In genomic region chr9:122424941-122425608, GRCm38 (mm10) we compare ENCODE assay signal across 9 mouse cellular contexts.
DNase-seq lines count a peak whose midpoint lies in the region; ATAC-seq lines count a peak whose summit lies in the region.
"Had no signal": no experiment of that assay in that cellular context is flagged by ENCODE, and none has a peak within 500 bp of the region (broad histone marks: within the 10 kb centered on the region; RNA-seq: fewer than 3 reads in every experiment).

No protein-coding gene starts in this region.

- H3K27me3 ChIP-seq in liver, embryonic 13.5 days, result no peaks in the 10 kb centered on the region
- H3K27me3 ChIP-seq in stomach, embryonic 16.5 days (ENCODE audit: control insufficient read depth, insufficient read depth, low read length), result no peaks in the 10 kb centered on the region
- H3K27me3 ChIP-seq: neural tube, embryonic 12.5 days had no signal

- no peaks in the 10 kb centered on the region for H3K36me3 ChIP-seq in liver, embryonic 13.5 days
- H3K36me3 ChIP-seq in stomach, embryonic 16.5 days (ENCODE audit: control insufficient read depth, insufficient read depth, low read length), result no peaks in the 10 kb centered on the region
- H3K36me3 ChIP-seq: neural tube, embryonic 12.5 days had no signal

- no peaks in the 10 kb centered on the region for H3K9me3 ChIP-seq in liver, embryonic 13.5 days (replicated peaks)
- no peaks in the 10 kb centered on the region for H3K9me3 ChIP-seq in stomach, embryonic 16.5 days (replicated peaks; ENCODE audit: control insufficient read depth, low read length)
- H3K9me3 ChIP-seq: neural tube, embryonic 12.5 days had no signal

- H3K9ac ChIP-seq in liver, embryonic 13.5 days, result no peak overlapping the region
- H3K9ac ChIP-seq in stomach, embryonic 16.5 days (ENCODE audit: low read length), result 0 out of 2 replicates have a peak overlapping the region, but pooled peaks have one; percentile 17
- H3K9ac ChIP-seq: neural tube, embryonic 12.5 days had no signal

- ATAC-seq in liver, embryonic 13.5 days (ENCODE audit: low read depth), result no peak
- no peak for ATAC-seq in stomach, embryonic 16.5 days (ENCODE audit: insufficient read depth, low FRiP score)
- ATAC-seq in erythroid progenitor cell, adult 5-6 weeks (replicated peaks; ENCODE audit: low FRiP score, poor library complexity, severe bottlenecking), result no peak

- no peak overlapping the region for H3K4me2 ChIP-seq in liver, embryonic 13.5 days
- peak overlapping the region; percentile 29; the same call in 1 of the 2 replicates for H3K4me2 ChIP-seq in stomach, embryonic 16.5 days (ENCODE audit: low read depth, low read length)
- H3K4me2 ChIP-seq: neural tube, embryonic 12.5 days had no signal

- peak; percentile 24 to 29 for DNase-seq in cerebellum, adult 18-20 months
- DNase-seq in cerebellum, adult 11 months, result no peak
- DNase-seq in urinary bladder, adult 18-20 months (ENCODE audit: low spot score in 2 of 2), result peak; percentile 42 to 63
- no peak for DNase-seq in urinary bladder, postnatal 10 days (ENCODE audit: low spot score)
- peak; percentile 11 for DNase-seq in heart, adult 8-10 months (ENCODE audit: low spot score)
- DNase-seq in liver, embryonic 13.5 days, result peak; percentile 10

- no peak overlapping the region for H3K4me3 ChIP-seq in liver, embryonic 13.5 days (replicated peaks)
- no peak overlapping the region for H3K4me3 ChIP-seq in stomach, embryonic 16.5 days (replicated peaks; ENCODE audit: low read length)
- H3K4me3 ChIP-seq: neural tube, embryonic 12.5 days had no signal

- no peak overlapping the region for H3K27ac ChIP-seq in liver, embryonic 13.5 days
- H3K27ac ChIP-seq in stomach, embryonic 16.5 days (ENCODE audit: low read length), result no peak overlapping the region
- H3K27ac ChIP-seq: neural tube, embryonic 12.5 days had no signal

- H3K4me1 ChIP-seq in liver, embryonic 13.5 days (replicated peaks), result no peaks in the 10 kb centered on the region
- H3K4me1 ChIP-seq in stomach, embryonic 16.5 days (ENCODE audit: control insufficient read depth, insufficient read depth, low read length), result no peaks in the 10 kb centered on the region
- H3K4me1 ChIP-seq: neural tube, embryonic 12.5 days had no signal

- 34% methylated on average over 14 of the region's 14 CpGs for WGBS in liver, embryonic 13.5 days (ENCODE audit: insufficient replicate concordance)
- WGBS in stomach, embryonic 16.5 days, result 36% methylated on average over 14 of the region's 14 CpGs

Comparison
In these comparisons a context has a peak if more than half of its experiments do, and no peak if none do; other contexts are left out.
1. DNase-seq: peak in cerebellum, adult 18-20 months (2 of 2), urinary bladder, adult 18-20 months (2 of 2), heart, adult 8-10 months (single experiment) and liver, embryonic 13.5 days (single experiment); none in cerebellum, adult 11 months (single experiment) and urinary bladder, postnatal 10 days (single experiment).